Mouse (Mus musculus) stomach, postnatal 0 days (tissue): ENCODE measurements at regions not wholly inside any gene's neighbourhood (a gene's known extent, or its start where the extent isn't known, plus 50 kb on each side); places are given as distances from the start of the nearest gene placed in this dataset.

Experiments
- ATAC-seq: fragments of 200-750 bp; cut with Nextera tagmentation; 2 replicates; pipeline ENCODE4 v1.8.0; 2017; ENCODE audit not compliant: low FRiP score, low TSS enrichment
- DNase-seq: peaks from one replicate; pipeline ENCODE4 v3.0.0-alpha.2; 2016; ENCODE audit warnings: low spot score
- H3K27ac ChIP-seq: fragments of 300-500 bp; sonication (generic); replicated peaks from 2 replicates; pipeline ENCODE4 v1.5.1; 2014; ENCODE audit warnings: mild to moderate bottlenecking, control low read depth
- H3K27me3 ChIP-seq: fragments of 300-500 bp; sonication (generic); 2 replicates; pipeline ENCODE4 v1.6.1; 2014; ENCODE audit warnings: low read length; ENCODE audit not compliant: control insufficient read depth, insufficient read depth
- H3K36me3 ChIP-seq: fragments of 300-500 bp; sonication (generic); 2 replicates; pipeline ENCODE4 v1.6.1; 2014; ENCODE audit warnings: low read length, mixed read lengths; ENCODE audit not compliant: control insufficient read depth, insufficient read depth
- H3K4me1 ChIP-seq: fragments of 300-500 bp; sonication (generic); replicated peaks from 2 replicates; pipeline ENCODE4 v1.6.1; 2014; ENCODE audit warnings: antibody characterized with exemption; ENCODE audit not compliant: control insufficient read depth, insufficient read depth
- H3K4me2 ChIP-seq: fragments of 300-500 bp; sonication (generic); replicated peaks from 2 replicates; pipeline ENCODE4 v1.6.1; 2014; ENCODE audit warnings: low read depth, mild to moderate bottlenecking, control low read depth, moderate library complexity
- H3K4me3 ChIP-seq: fragments of 300-500 bp; sonication (generic); 2 replicates; pipeline ENCODE4 v1.5.1; 2014; ENCODE audit warnings: low read depth, low read length, control low read depth
- H3K9ac ChIP-seq: fragments of 300-500 bp; sonication (generic); 2 replicates; pipeline ENCODE4 v1.6.1; 2014; ENCODE audit warnings: mild to moderate bottlenecking, low read length, control low read depth, mixed read lengths
- H3K9me3 ChIP-seq: fragments of 300-500 bp; sonication (generic); 2 replicates; pipeline ENCODE4 v1.6.1; 2016; ENCODE audit warnings: low read length; ENCODE audit not compliant: control insufficient read depth
- CTCF ChIP-seq: IDR thresholded peaks from 2 replicates; pipeline ENCODE4 v1.5.1; 2016; ENCODE audit warnings: antibody characterized with exemption, low read depth, mild to moderate bottlenecking, moderate library complexity
- EP300 ChIP-seq: optimal IDR thresholded peaks from 2 replicates; pipeline ENCODE3; 2016; ENCODE audit warnings: antibody characterized with exemption
- WGBS: fragments of 180-500 bp; shearing (Covaris S2); extraction: QIAGEN DNeasy Blood & Tissue Kit; methylation state at CpG from one replicate; pipeline ENCODE4 v1.1.7; 2014; 5-methylcytosine and 5-hydroxymethylcytosine counted together

GRCm38 (mm10) chr12:50847976-50848375, 199.1 kb upstream of the Prkd1 start:
- Histone ChIP-seq H3K9me3 (no peaks in the 10 kb centered on the region), H3K36me3 (no peaks in the 10 kb centered on the region), H3K27ac (no peak overlapping the region), H3K9ac (no peak overlapping the region), H3K4me1 (no peaks in the 10 kb centered on the region), H3K4me3 (no peak overlapping the region), H3K4me2 (no peak overlapping the region), H3K27me3 (no peaks in the 10 kb centered on the region)
- TF ChIP-seq EP300 (no peak), CTCF (no peak)
- ATAC-seq (no peak), DNase-seq (no peak)
- WGBS: 64% methylated on average over 3 of the region's 3 CpGs

- DNase-seq (no peak), ATAC-seq (no peak)
- Histone ChIP-seq H3K4me2 (no peak overlapping the region), H3K9me3 (no peaks in the 10 kb centered on the region), H3K4me1 (no peaks in the 10 kb centered on the region), H3K27me3 (no peaks in the 10 kb centered on the region), H3K4me3 (no peak overlapping the region), H3K36me3 (no peaks in the 10 kb centered on the region), H3K27ac (no peak overlapping the region), H3K9ac (no peak overlapping the region)
- WGBS: 74% methylated on average over 6 of the region's 6 CpGs
- TF ChIP-seq EP300 (no peak), CTCF (no peak)
Measured at GRCm38 (mm10) chr12:50842744-50843143, 193.8 kb upstream of the Prkd1 start.

- H3K27ac ChIP-seq: no peak overlapping the region
- no peaks in the 10 kb centered on the region for H3K4me1 ChIP-seq
- H3K4me2 ChIP-seq: no peak overlapping the region
- DNase-seq (no peak), ATAC-seq (no peak)
- WGBS: 71% methylated on average over 2 of the region's 2 CpGs
- TF ChIP-seq EP300 (no peak), CTCF (no peak)
- H3K9me3 ChIP-seq: no peaks in the 10 kb centered on the region
- H3K9ac ChIP-seq: no peak overlapping the region
- H3K4me3 ChIP-seq: no peak overlapping the region
- no peaks in the 10 kb centered on the region for H3K27me3 ChIP-seq
- no peaks in the 10 kb centered on the region for H3K36me3 ChIP-seq
Measured at GRCm38 (mm10) chr12:50839391-50839790, 190.5 kb upstream of the Prkd1 start.

GRCm38 (mm10) chr12:50808731-50809281, 159.9 kb upstream of the Prkd1 start:
- Histone ChIP-seq H3K27ac (no peak overlapping the region), H3K9me3 (no peaks in the 10 kb centered on the region), H3K27me3 (no peaks in the 10 kb centered on the region), H3K4me1 (no peaks in the 10 kb centered on the region), H3K36me3 (no peaks in the 10 kb centered on the region), H3K4me2 (no peak overlapping the region), H3K9ac (no peak overlapping the region), H3K4me3 (no peak overlapping the region)
- TF ChIP-seq CTCF (no peak), EP300 (no peak)
- ATAC-seq: no peak
- no peak for DNase-seq
- WGBS: 73% methylated on average over 7 of the region's 7 CpGs

- DNase-seq: no peak
- WGBS: 35% methylated on average over 3 of the region's 3 CpGs
- Histone ChIP-seq H3K9ac (no peak overlapping the region), H3K4me1 (no peaks in the 10 kb centered on the region), H3K27ac (no peak overlapping the region), H3K9me3 (no peaks in the 10 kb centered on the region), H3K4me2 (no peak overlapping the region), H3K36me3 (no peaks in the 10 kb centered on the region), H3K4me3 (no peak overlapping the region), H3K27me3 (no peaks in the 10 kb centered on the region)
- ATAC-seq: no peak
- no peak for TF ChIP-seq CTCF
- no peak for TF ChIP-seq EP300
Measured at GRCm38 (mm10) chr12:50804391-50804790, 155.5 kb upstream of the Prkd1 start.

- 51% methylated on average over 8 of the region's 8 CpGs for WGBS
- no peaks in the 10 kb centered on the region for H3K36me3 ChIP-seq
- no peak for TF ChIP-seq CTCF
- no peak for TF ChIP-seq EP300
- no peak for ATAC-seq
- no peaks in the 10 kb centered on the region for H3K27me3 ChIP-seq
- H3K9me3 ChIP-seq: no peaks in the 10 kb centered on the region
- no peak overlapping the region for H3K27ac ChIP-seq
- H3K4me2 ChIP-seq: no peak overlapping the region
- DNase-seq: no peak
- H3K4me1 ChIP-seq: no peaks in the 10 kb centered on the region
- no peak overlapping the region for H3K9ac ChIP-seq
- no peak overlapping the region for H3K4me3 ChIP-seq
Measured at GRCm38 (mm10) chr12:50765156-50765940, 116.5 kb upstream of the Prkd1 start.
